Mouse (Mus musculus) large intestine, adult 2 months (tissue): ENCODE results near the gene Usp49. TPM values are rescaled to one million over a fixed set of nuclear protein-coding genes. Genes with fewer than 3 reads are reported as not detected.

ENCODE experiments used
- DNase-seq: peaks from one replicate; pipeline ENCODE4 v3.0.0-alpha.2; 2012; ENCODE audit warnings: low read depth, low spot score
- WGBS: fragments of 180-500 bp; shearing (Covaris S2); methylation state at CpG from one replicate; pipeline ENCODE4 v1.1.7; 2018; 5-methylcytosine and 5-hydroxymethylcytosine counted together
- polyA plus RNA-seq: library from polyadenylated mRNA; depleted of rRNA; stranded (reverse); fragments of >200 nt; gene quantifications from 2 replicates; pipeline ENCODE4 v1.2.3, GENCODE M21; 2012

The Usp49 gene
- polyA plus RNA-seq, 1 experiment = 5.0 TPM

- no peak for DNase-seq
- WGBS = 2% methylated on average over 58 of the region's 58 CpGs
Measured at GRCm38 (mm10) chr17:47688608-47689575, 58.4 kb downstream of the Usp49 start, which contains the start of gene Frs3. TSS of gene Frs3 (plus strand) at chr17:47689030.

- WGBS = 83% methylated on average over 8 of the region's 8 CpGs
- no peak for DNase-seq
Measured at GRCm38 (mm10) chr17:47689894-47690293, 59.4 kb downstream of the Usp49 start.

- DNase-seq = no peak
- 94% methylated on average over 3 of the region's 3 CpGs for WGBS
Measured at GRCm38 (mm10) chr17:47691650-47692049, 61.2 kb downstream of the Usp49 start.

- WGBS = 62% methylated on average over 13 of the region's 13 CpGs
- DNase-seq = no peak
Measured at GRCm38 (mm10) chr17:47693671-47694441, 63.4 kb downstream of the Usp49 start.

- DNase-seq = no peak
- WGBS = 3% methylated on average over 3 of the region's 3 CpGs
Measured at GRCm38 (mm10) chr17:47694442-47694502, 63.8 kb downstream of the Usp49 start, which contains the start of gene Gm21981. TSS of gene Gm21981 (minus strand) at chr17:47694455.

- 2% methylated on average over 79 of the region's 82 CpGs for WGBS
- peak; percentile 60 for DNase-seq
Measured at GRCm38 (mm10) chr17:47694503-47695336, 64.2 kb downstream of the Usp49 start, which contains the start of gene Prickle4. TSS of gene Prickle4 (minus strand) at chr17:47694736.

- DNase-seq = no peak
- WGBS = 1% methylated on average over 23 of the region's 23 CpGs
Measured at GRCm38 (mm10) chr17:47695337-47695710, 64.8 kb downstream of the Usp49 start.

- WGBS = 92% methylated on average over 10 of the region's 10 CpGs
Measured at GRCm38 (mm10) chr17:47698156-47698555, 67.7 kb downstream of the Usp49 start.

GRCm38 (mm10) chr17:47699055-47699454 lies 68.6 kb downstream of the Usp49 start:
- DNase-seq = no peak
- WGBS = 72% methylated on average over 2 of the region's 2 CpGs

More at GRCm38 (mm10) chr17:47698156-47698555, 67.7 kb downstream of the Usp49 start:
- no peak for DNase-seq

- no peak for DNase-seq
- WGBS = 88% methylated on average over 9 of the region's 9 CpGs
Measured at GRCm38 (mm10) chr17:47701793-47702192, 71.3 kb downstream of the Usp49 start.

- WGBS = 78% methylated on average over 28 of the region's 28 CpGs
- no peak for DNase-seq
Measured at GRCm38 (mm10) chr17:47702548-47703345, 72.3 kb downstream of the Usp49 start.

- no peak for DNase-seq
- WGBS = 77% methylated on average over 20 of the region's 20 CpGs
Measured at GRCm38 (mm10) chr17:47703556-47703955, 73.1 kb downstream of the Usp49 start.

GRCm38 (mm10) chr17:47704692-47705091 lies 74.2 kb downstream of the Usp49 start:
- DNase-seq = no peak
- 85% methylated on average over 4 of the region's 4 CpGs for WGBS

- DNase-seq = no peak
- WGBS = 57% methylated on average over 1 of the region's 1 CpGs
Measured at GRCm38 (mm10) chr17:47706196-47706595, 75.7 kb downstream of the Usp49 start.

- DNase-seq = no peak
- 74% methylated on average over 3 of the region's 3 CpGs for WGBS
Measured at GRCm38 (mm10) chr17:47707961-47708360, 77.5 kb downstream of the Usp49 start.

- no peak for DNase-seq
- 45% methylated on average over 4 of the region's 4 CpGs for WGBS
Measured at GRCm38 (mm10) chr17:47708972-47709371, 78.5 kb downstream of the Usp49 start.

GRCm38 (mm10) chr17:47710036-47710435 lies 79.5 kb downstream of the Usp49 start:
- no peak for DNase-seq
- 57% methylated on average over 3 of the region's 3 CpGs for WGBS

- no peak for DNase-seq
- 68% methylated on average over 6 of the region's 6 CpGs for WGBS
Measured at GRCm38 (mm10) chr17:47711883-47712282, 81.4 kb downstream of the Usp49 start.

GRCm38 (mm10) chr17:47712889-47713571 lies 82.5 kb downstream of the Usp49 start:
- WGBS = 60% methylated on average over 21 of the region's 22 CpGs
- DNase-seq = no peak
